Mouse (Mus musculus) forebrain, embryonic 16.5 days (tissue): ENCODE results near the gene Mthfsl. TPM values are rescaled to one million over a fixed set of nuclear protein-coding genes. Genes with fewer than 3 reads are reported as not detected.
"Not testable (repeated sequence)": the region's sequence is repeated elsewhere in the genome, so short reads cannot be mapped to it uniquely, and the experiment has no call there.

Experiments used
- ATAC-seq: fragments of 200-750 bp; cut with Nextera tagmentation; 2 replicates; pipeline ENCODE4 v1.8.0; 2017; ENCODE audit warnings: mild to moderate bottlenecking, moderate library complexity
- H3K27ac ChIP-seq: fragments of 300-500 bp; sonication (generic); 2 replicates; pipeline ENCODE4 v1.5.1; 2014; ENCODE audit warnings: low read length, control low read depth
- H3K27me3 ChIP-seq: fragments of 300-500 bp; sonication (generic); replicated peaks from 2 replicates; pipeline ENCODE4 v1.6.1; 2014; ENCODE audit warnings: low read length; ENCODE audit not compliant: control insufficient read depth, insufficient read depth
- H3K36me3 ChIP-seq: fragments of 300-500 bp; sonication (generic); 2 replicates; pipeline ENCODE4 v1.6.1; 2014; ENCODE audit not compliant: control insufficient read depth, insufficient read depth
- H3K4me1 ChIP-seq: fragments of 300-500 bp; sonication (generic); replicated peaks from 2 replicates; pipeline ENCODE4 v1.6.1; 2014; ENCODE audit warnings: low read length; ENCODE audit not compliant: control insufficient read depth, insufficient read depth
- H3K4me2 ChIP-seq: fragments of 300-500 bp; sonication (generic); 2 replicates; pipeline ENCODE4 v1.6.1; 2014; ENCODE audit warnings: mild to moderate bottlenecking, low read length, control low read depth
- H3K4me3 ChIP-seq: fragments of 300-500 bp; sonication (generic); replicated peaks from 2 replicates; pipeline ENCODE4 v1.5.1; 2014; ENCODE audit warnings: mild to moderate bottlenecking, low read length, control low read depth
- H3K9ac ChIP-seq: fragments of 300-500 bp; sonication (generic); replicated peaks from 2 replicates; pipeline ENCODE4 v1.6.1; 2014; ENCODE audit warnings: low read depth, low read length, control low read depth
- H3K9me3 ChIP-seq: fragments of 300-500 bp; sonication (generic); 2 replicates; pipeline ENCODE4 v1.6.1; 2016; ENCODE audit warnings: low read length; ENCODE audit not compliant: control insufficient read depth
- WGBS: fragments of 180-500 bp; shearing (Covaris S2); extraction: QIAGEN DNeasy Blood & Tissue Kit; methylation state at CpG from one replicate; pipeline ENCODE4 v1.1.7; 2014; 5-methylcytosine and 5-hydroxymethylcytosine counted together
- polyA plus RNA-seq: library from polyadenylated mRNA; unstranded; fragments of >200 nt; fragmentation: Nextera tagmentation; extraction: Ambion mirVana; gene quantifications from 2 replicates; pipeline ENCODE4 v1.2.1, GENCODE M21; 2015

The Mthfsl gene
- 29.3 and 36.6 TPM in 2 replicates for polyA plus RNA-seq

DNA sequence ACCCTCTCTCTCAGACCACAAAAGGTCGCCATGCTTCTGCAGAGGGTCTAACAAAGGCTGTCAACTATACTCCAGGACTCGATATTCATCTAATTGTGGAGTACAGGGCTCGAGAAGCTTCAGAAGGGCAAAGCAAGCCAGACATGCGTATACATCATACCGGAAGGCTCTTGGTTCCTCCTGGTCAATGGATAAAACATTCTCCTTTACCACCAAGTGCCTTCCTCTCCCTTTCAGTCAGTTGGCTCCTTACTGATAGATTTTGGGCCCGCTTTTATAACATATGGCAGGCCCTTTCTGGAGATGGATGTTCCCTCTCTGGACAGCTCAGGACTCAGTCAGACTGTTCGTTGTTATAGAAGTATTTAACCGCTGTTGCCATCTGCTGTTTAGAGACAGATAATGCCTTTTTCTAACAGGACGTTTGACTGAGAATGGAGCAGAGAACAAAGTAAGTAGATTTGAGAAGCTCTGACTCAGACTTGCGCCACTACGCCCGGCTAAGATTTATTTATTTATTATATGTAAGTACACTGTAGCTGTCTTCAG, at the start of gene Mthfsl:
Gene Mthfsl (minus strand): TSS at position 308 of the 549 bp plus-strand sequence.
- Histone ChIP-seq H3K4me2 (peak within 1 kb of the TSS; percentile 48), H3K9ac (0 out of 2 replicates have a peak within 1 kb of the TSS, but pooled peaks have one; percentile 13), H3K4me3 (peak within 1 kb of the TSS; percentile 35), H3K27ac (peak within 1 kb of the TSS; percentile 78)
- H3K4me1 ChIP-seq, H3K27me3 ChIP-seq, H3K9me3 ChIP-seq, H3K36me3 ChIP-seq: not testable (repeated sequence)
- WGBS, result 25% methylated on average over 11 of the region's 12 CpGs
- ATAC-seq, result peak; percentile 65

DNA sequence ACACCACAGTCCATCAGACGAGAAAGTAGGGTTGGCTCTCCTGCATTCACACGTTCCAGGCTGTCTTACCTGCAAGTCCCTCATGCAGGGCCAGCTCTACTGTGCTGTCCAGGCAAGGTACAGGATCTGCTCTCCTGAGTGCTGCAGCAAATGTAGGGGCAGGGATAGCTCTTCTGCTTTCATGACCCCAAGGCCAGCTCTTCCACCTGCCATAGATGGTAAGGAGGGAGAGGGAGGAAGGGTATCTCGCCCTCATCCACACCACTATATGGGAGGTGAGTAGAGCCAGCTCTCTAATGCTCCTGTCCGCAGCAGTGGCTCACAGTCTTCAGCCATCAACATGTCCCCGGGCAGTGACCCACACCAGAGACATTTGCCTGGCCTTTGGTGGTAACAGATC, 49.4 kb upstream of the Mthfsl start:
- not testable (repeated sequence) for H3K27me3 ChIP-seq, H3K4me1 ChIP-seq, H3K9me3 ChIP-seq, H3K4me2 ChIP-seq, H3K9ac ChIP-seq, H3K27ac ChIP-seq, H3K4me3 ChIP-seq, H3K36me3 ChIP-seq, ATAC-seq
- 93% methylated on average over 4 of the region's 5 CpGs for WGBS

DNA sequence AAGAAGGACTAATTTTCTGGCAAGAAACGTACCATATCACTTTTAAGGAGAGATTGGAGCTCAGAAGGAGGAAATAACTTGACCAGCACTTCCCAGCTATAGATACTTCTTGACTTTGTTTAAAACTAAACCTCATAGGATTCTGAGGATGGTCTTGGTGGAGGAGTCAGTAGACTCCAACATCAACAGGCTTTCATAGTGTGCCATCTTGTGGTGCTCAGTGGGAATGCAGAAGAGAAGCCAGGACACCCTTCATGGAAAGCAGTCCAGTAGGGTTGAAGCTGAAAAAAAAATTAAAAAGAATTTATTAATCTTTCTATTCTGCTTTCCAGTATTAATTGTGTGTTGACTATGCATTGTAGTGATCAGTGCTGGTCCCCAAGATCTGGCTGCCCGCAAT, 26.6 kb upstream of the Mthfsl start:
- H3K9me3 ChIP-seq, H3K27me3 ChIP-seq, H3K4me1 ChIP-seq, H3K36me3 ChIP-seq, H3K4me2 ChIP-seq, H3K9ac ChIP-seq, H3K4me3 ChIP-seq, ATAC-seq, H3K27ac ChIP-seq: not testable (repeated sequence)
- 20% methylated on average over 1 of the region's 2 CpGs for WGBS

DNA sequence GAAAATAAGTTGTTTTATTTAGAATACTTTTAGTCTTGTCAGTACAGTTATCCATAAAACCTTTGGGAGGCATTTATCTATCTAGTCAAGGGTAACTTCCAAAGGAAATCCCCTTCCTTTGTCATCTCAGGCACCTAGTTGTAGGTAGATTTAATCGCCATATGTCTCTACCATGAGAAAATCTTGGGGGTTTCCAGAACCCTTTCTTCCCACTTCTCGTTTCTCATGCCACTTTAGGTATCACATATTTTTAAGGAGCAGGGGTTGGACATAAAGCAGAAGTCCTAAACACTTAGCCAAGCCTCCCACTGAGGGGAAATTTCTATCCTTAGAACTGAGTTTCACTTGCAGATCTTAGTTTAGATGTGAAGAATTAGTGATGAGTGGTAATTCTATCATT, 25.9 kb upstream of the Mthfsl start:
- H3K4me1 ChIP-seq, ATAC-seq, H3K36me3 ChIP-seq, H3K27ac ChIP-seq, H3K9ac ChIP-seq, H3K4me2 ChIP-seq, H3K9me3 ChIP-seq, H3K4me3 ChIP-seq, H3K27me3 ChIP-seq: not testable (repeated sequence)
- WGBS, result no CpG with 5 or more reads among the region's 2 CpGs

DNA sequence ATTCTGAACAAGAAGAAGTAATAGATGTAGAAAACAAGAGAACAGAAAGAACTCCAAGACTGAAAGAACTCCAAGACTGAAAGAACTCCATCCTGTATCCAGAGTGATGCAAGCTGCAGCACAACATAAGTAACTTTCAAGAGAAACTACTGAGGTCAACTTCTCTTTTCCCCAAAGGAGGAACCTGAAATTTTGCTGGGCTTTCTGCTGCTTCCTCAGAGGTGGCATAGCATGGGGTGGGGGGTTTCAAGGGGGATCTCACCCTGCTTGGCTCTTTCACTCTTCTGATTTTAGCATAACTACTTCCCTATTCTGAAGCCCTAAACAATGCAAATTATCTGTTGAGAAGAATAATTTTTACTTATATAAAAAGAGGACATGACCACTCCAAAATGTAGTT, 15.2 kb upstream of the Mthfsl start:
- not testable (repeated sequence) for H3K27me3 ChIP-seq, H3K36me3 ChIP-seq, H3K27ac ChIP-seq, H3K4me3 ChIP-seq, ATAC-seq, H3K9ac ChIP-seq, H3K4me2 ChIP-seq, H3K9me3 ChIP-seq, H3K4me1 ChIP-seq

DNA sequence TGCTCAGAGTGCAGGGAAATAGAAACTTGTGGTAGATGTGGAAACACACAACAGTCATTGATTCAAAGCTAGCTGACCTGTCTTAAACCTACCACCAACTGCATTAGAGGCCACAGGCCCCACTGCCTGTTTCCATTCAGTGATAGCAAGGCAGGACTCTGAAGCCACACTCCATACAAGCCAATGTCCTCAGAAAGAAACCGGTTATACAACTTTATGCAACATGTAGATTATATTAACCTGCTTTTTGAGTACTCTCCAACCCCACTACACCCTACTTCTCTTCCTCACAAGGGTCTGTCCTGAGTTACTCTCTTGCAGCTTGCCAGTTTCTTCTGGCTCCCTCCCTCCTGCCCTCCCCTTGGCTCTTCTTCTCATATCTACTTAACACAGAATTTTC, 13.1 kb upstream of the Mthfsl start:
- H3K9ac ChIP-seq, H3K27me3 ChIP-seq, H3K27ac ChIP-seq, H3K4me1 ChIP-seq, H3K36me3 ChIP-seq, H3K4me3 ChIP-seq, H3K4me2 ChIP-seq, H3K9me3 ChIP-seq, ATAC-seq: not testable (repeated sequence)
- 83% methylated on average over 1 of the region's 1 CpGs for WGBS

DNA sequence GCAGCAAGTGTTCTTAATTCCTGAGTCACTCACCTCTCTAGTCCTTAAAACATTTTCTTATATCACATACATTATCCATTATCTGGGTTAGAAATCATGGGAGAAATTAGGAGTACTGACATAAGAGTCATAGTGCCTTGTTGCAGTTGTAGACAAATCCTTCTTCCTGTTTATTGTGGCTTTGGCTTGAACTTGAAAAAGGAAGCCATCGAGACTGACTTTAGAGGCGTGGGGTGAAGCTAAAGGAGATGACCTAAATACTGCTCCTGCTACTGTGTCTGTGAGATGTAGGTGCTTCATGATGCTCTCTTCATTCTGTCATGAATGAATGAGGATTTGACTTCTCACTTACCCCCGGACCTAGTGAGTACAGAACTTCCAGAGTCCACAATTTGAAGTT, 12.2 kb upstream of the Mthfsl start:
- ATAC-seq, H3K36me3 ChIP-seq, H3K4me2 ChIP-seq, H3K4me3 ChIP-seq, H3K9ac ChIP-seq, H3K27me3 ChIP-seq, H3K27ac ChIP-seq, H3K9me3 ChIP-seq, H3K4me1 ChIP-seq: not testable (repeated sequence)
- WGBS, result 85% methylated on average over 1 of the region's 3 CpGs

DNA sequence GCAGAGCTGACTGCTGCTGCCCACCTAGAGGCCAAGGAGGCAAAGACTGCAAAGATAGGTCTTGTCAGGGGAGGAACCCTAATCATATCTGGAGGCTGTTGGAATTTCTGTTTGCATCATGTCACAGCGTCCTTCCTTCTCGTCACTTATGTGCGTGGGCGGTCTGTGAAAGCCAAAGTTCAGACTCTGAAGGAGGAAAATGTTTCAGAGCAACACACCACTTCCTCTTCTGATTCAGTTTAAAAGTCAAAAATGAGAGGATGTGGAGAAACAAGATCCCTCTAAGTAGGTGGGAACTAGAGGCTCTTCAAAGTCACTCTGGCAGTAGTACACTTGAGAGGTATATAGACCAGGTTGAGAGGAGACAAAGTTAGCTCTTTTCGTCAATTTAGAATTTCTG, 11.6 kb upstream of the Mthfsl start, which contains the start of gene Bcl2a1d:
Gene Bcl2a1d (minus strand): TSS at position 187 of the 400 bp plus-strand sequence.
- not testable (repeated sequence) for H3K4me1 ChIP-seq, H3K27ac ChIP-seq, H3K36me3 ChIP-seq, H3K4me2 ChIP-seq, ATAC-seq, H3K4me3 ChIP-seq, H3K27me3 ChIP-seq, H3K9ac ChIP-seq, H3K9me3 ChIP-seq
- 92% methylated on average over 5 of the region's 5 CpGs for WGBS

DNA sequence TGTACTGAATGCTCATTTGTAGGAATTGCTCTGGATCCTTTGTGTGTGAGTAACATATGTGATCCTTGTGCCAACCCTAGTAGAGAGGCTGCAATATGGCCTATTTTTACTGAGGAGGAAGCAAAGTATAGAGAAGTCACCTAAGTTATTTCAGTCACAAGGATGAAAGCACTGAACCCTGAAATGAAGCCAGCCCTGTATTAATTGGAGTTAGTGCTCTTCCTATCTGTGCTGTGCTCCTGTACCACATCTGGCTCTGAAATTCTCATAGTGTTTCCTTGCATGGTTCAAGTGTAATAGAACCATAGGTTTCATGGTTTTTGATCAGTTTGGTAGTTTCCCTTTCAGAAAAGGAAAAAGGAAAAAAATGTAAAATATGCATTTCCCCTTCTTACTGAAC, 8.2 kb upstream of the Mthfsl start:
- H3K9me3 ChIP-seq, H3K27me3 ChIP-seq, H3K4me3 ChIP-seq, H3K4me2 ChIP-seq, H3K27ac ChIP-seq, ATAC-seq, H3K9ac ChIP-seq, H3K4me1 ChIP-seq, H3K36me3 ChIP-seq: not testable (repeated sequence)

DNA sequence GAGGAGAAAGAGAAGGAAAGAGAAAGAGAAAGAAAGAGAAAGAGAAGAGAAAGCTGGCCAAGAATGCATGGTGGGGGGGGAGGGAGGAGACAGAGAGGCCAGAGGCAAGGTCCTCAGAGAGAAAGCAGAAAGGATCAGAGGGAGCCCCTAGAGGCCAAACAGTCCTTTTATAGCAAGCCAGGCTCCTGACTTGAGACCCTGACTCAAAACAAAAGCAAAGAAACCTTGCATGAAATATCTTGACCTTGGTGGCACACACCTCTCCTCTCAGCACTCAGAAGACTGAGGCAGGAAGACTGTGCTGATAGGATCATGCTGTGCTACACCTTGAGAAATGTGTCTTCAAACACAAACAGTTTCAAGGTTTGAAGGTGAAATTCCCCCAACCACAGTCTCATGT, 1.5 kb upstream of the Mthfsl start:
- H3K4me3 ChIP-seq, H3K9me3 ChIP-seq, H3K4me2 ChIP-seq, H3K27ac ChIP-seq, H3K27me3 ChIP-seq, ATAC-seq, H3K36me3 ChIP-seq, H3K4me1 ChIP-seq, H3K9ac ChIP-seq: not testable (repeated sequence)
